Mouse (Mus musculus): ENCODE measurements around the gene Spcs2.

Spcs2 gene

GRCm38 (mm10) chr7:99863362-99863761 lies at the start of gene Spcs2:
TSS of gene Spcs2 (minus strand) at chr7:99863462.
- no peak for DNase-seq (ENCODE audit: low spot score)

- DNase-seq (ENCODE audit: low spot score): no peak
Measured at GRCm38 (mm10) chr7:99911038-99911437, 47.8 kb upstream of the Spcs2 start.

- DNase-seq (ENCODE audit: low spot score): no peak
Measured at GRCm38 (mm10) chr7:99907463-99907862, 44.2 kb upstream of the Spcs2 start.

- no peak for DNase-seq (ENCODE audit: low spot score)
Measured at GRCm38 (mm10) chr7:99906346-99906745, 43.1 kb upstream of the Spcs2 start.

GRCm38 (mm10) chr7:99904421-99905005 lies 41.3 kb upstream of the Spcs2 start:
- DNase-seq (ENCODE audit: low spot score): no peak

- no peak for DNase-seq (ENCODE audit: low spot score)
Measured at GRCm38 (mm10) chr7:99902918-99903665, 39.8 kb upstream of the Spcs2 start.

GRCm38 (mm10) chr7:99902208-99902607 lies 38.9 kb upstream of the Spcs2 start:
- DNase-seq (ENCODE audit: low spot score): no peak

- DNase-seq (ENCODE audit: low spot score): no peak
Measured at GRCm38 (mm10) chr7:99896905-99897304, 33.6 kb upstream of the Spcs2 start.

- no peak for DNase-seq (ENCODE audit: low spot score)
Measured at GRCm38 (mm10) chr7:99894478-99894877, 31.2 kb upstream of the Spcs2 start.

- DNase-seq (ENCODE audit: low spot score): no peak
Measured at GRCm38 (mm10) chr7:99893967-99894366, 30.7 kb upstream of the Spcs2 start.

- no peak for DNase-seq (ENCODE audit: low spot score)
Measured at GRCm38 (mm10) chr7:99892351-99892750, 29.1 kb upstream of the Spcs2 start.

GRCm38 (mm10) chr7:99891471-99891870 lies 28.2 kb upstream of the Spcs2 start:
- DNase-seq (ENCODE audit: low spot score): no peak

- no peak for DNase-seq (ENCODE audit: low spot score)
Measured at GRCm38 (mm10) chr7:99890168-99890755, 27.0 kb upstream of the Spcs2 start.

- DNase-seq (ENCODE audit: low spot score): no peak
Measured at GRCm38 (mm10) chr7:99889175-99889880, 26.1 kb upstream of the Spcs2 start.

GRCm38 (mm10) chr7:99887743-99888142 lies 24.5 kb upstream of the Spcs2 start:
- DNase-seq (ENCODE audit: low spot score): no peak

GRCm38 (mm10) chr7:99887230-99887735 lies 24.0 kb upstream of the Spcs2 start:
- no peak for DNase-seq (ENCODE audit: low spot score)

- no peak for DNase-seq (ENCODE audit: low spot score)
Measured at GRCm38 (mm10) chr7:99878254-99878653, 15.0 kb upstream of the Spcs2 start.

- peak; percentile 85 for DNase-seq (ENCODE audit: low spot score)
Measured at GRCm38 (mm10) chr7:99876345-99876744, 13.1 kb upstream of the Spcs2 start.

- no peak for DNase-seq (ENCODE audit: low spot score)
Measured at GRCm38 (mm10) chr7:99875891-99876290, 12.6 kb upstream of the Spcs2 start.

GRCm38 (mm10) chr7:99873965-99874364 lies 10.7 kb upstream of the Spcs2 start:
- no peak for DNase-seq (ENCODE audit: low spot score)

GRCm38 (mm10) chr7:99869296-99869695 lies 6.0 kb upstream of the Spcs2 start:
- no peak for DNase-seq (ENCODE audit: low spot score)

GRCm38 (mm10) chr7:99865219-99865618 lies 2.0 kb upstream of the Spcs2 start:
- no peak for DNase-seq (ENCODE audit: low spot score)

All from urinary bladder, postnatal 25 days (tissue).